Mouse (Mus musculus) neural tube, embryonic 10.5 days (tissue): ENCODE measurements at regions not wholly inside any gene's neighbourhood (a gene's known extent, or its start where the extent isn't known, plus 50 kb on each side); places are given as distances from the start of the nearest gene placed in this dataset.

Source experiments
- DNase-seq: peaks from one replicate; pipeline ENCODE4 v3.0.0-alpha.2; 2017; ENCODE audit warnings: low spot score; ENCODE audit errors: extremely low spot score

- DNase-seq = no peak
Observed at GRCm38 (mm10) chr1:119124063-119124462, 70.6 kb upstream of the Gli2 start.

GRCm38 (mm10) chr1:119123402-119123801 lies 70.0 kb upstream of the Gli2 start:
- DNase-seq = no peak

GRCm38 (mm10) chr1:119122975-119123374 lies 69.6 kb upstream of the Gli2 start:
- DNase-seq = no peak

- no peak for DNase-seq
Observed at GRCm38 (mm10) chr1:119119863-119120569, 66.6 kb upstream of the Gli2 start.

- no peak for DNase-seq
Observed at GRCm38 (mm10) chr1:119115106-119115674, 61.8 kb upstream of the Gli2 start.

GRCm38 (mm10) chr1:119108578-119108977 lies 55.2 kb upstream of the Gli2 start:
- no peak for DNase-seq

- DNase-seq = no peak
Observed at GRCm38 (mm10) chr1:119106246-119106975, 53.0 kb upstream of the Gli2 start.
